Mouse (Mus musculus) midbrain, embryonic 13.5 days (tissue): ENCODE data around the gene Ffar4. TPM values are rescaled to one million over a fixed set of nuclear protein-coding genes. Genes with fewer than 3 reads are reported as not detected.

Experiments used
- ATAC-seq: fragments of 200-750 bp; cut with Nextera tagmentation; 2 replicates; pipeline ENCODE4 v1.8.0; 2017; ENCODE audit warnings: mild to moderate bottlenecking, moderate TSS enrichment, moderate library complexity
- H3K27ac ChIP-seq: fragments of 300-500 bp; sonication (generic); 2 replicates; pipeline ENCODE4 v1.5.1; 2015; ENCODE audit warnings: inconsistent platforms, mild to moderate bottlenecking, moderate library complexity
- H3K27me3 ChIP-seq: fragments of 300-500 bp; sonication (generic); 2 replicates; pipeline ENCODE4 v1.6.1; 2015; ENCODE audit warnings: mild to moderate bottlenecking, inconsistent platforms
- H3K36me3 ChIP-seq: fragments of 300-500 bp; sonication (generic); 2 replicates; pipeline ENCODE4 v1.6.1; 2015; ENCODE audit warnings: mild to moderate bottlenecking, inconsistent platforms
- H3K4me1 ChIP-seq: fragments of 300-500 bp; sonication (generic); replicated peaks from 2 replicates; pipeline ENCODE4 v1.6.1; 2015; ENCODE audit warnings: inconsistent platforms
- H3K4me2 ChIP-seq: fragments of 300-500 bp; sonication (generic); replicated peaks from 2 replicates; pipeline ENCODE4 v1.6.1; 2015; ENCODE audit warnings: moderate library complexity, mild to moderate bottlenecking, inconsistent platforms
- H3K4me3 ChIP-seq: fragments of 300-500 bp; sonication (generic); replicated peaks from 2 replicates; pipeline ENCODE4 v1.5.1; 2015; ENCODE audit warnings: mild to moderate bottlenecking, inconsistent platforms
- H3K9ac ChIP-seq: fragments of 300-500 bp; sonication (generic); replicated peaks from 2 replicates; pipeline ENCODE4 v1.6.1; 2015; ENCODE audit warnings: mild to moderate bottlenecking, inconsistent platforms
- H3K9me3 ChIP-seq: fragments of 300-500 bp; sonication (generic); 2 replicates; pipeline ENCODE4 v1.6.1; 2016; ENCODE audit warnings: mild to moderate bottlenecking, inconsistent platforms
- WGBS: fragments of 180-500 bp; shearing (Covaris S2); methylation state at CpG from one replicate; pipeline ENCODE4 v1.1.7; 2015; 5-methylcytosine and 5-hydroxymethylcytosine counted together
- polyA plus RNA-seq: library from polyadenylated mRNA; unstranded; fragments of >200 nt; fragmentation: Nextera tagmentation; extraction: Ambion mirVana; gene quantifications from 2 replicates; pipeline ENCODE4 v1.2.1, GENCODE M21; 2015

The Ffar4 gene
- polyA plus RNA-seq: not detected in 2 replicates

DNA sequence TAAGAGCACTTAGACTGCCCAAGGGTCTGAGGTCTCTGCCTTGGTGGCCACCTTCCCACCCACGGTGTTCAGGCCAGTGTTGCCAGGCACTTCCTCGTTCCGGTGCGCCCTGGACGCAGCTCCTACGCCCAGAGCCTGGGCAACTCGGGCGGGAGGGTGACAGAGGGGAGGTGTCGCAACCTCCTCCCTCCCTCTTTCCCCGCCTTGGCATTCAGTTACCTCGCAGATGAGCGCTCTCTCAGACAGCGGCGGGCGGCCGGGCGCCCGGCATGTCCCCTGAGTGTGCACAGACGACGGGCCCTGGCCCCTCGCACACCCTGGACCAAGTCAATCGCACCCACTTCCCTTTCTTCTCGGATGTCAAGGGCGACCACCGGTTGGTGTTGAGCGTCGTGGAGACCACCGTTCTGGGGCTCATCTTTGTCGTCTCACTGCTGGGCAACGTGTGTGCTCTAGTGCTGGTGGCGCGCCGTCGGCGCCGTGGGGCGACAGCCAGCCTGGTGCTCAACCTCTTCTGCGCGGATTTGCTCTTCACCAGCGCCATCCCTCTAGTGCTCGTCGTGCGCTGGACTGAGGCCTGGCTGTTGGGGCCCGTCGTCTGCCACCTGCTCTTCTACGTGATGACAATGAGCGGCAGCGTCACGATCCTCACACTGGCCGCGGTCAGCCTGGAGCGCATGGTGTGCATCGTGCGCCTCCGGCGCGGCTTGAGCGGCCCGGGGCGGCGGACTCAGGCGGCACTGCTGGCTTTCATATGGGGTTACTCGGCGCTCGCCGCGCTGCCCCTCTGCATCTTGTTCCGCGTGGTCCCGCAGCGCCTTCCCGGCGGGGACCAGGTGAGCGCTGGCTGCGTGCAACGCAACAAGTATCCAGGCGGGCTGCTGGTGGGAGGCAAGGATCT, at the start of gene Ffar4:
Gene Ffar4 (plus strand): TSS at position 214 of the 901 bp plus-strand sequence.
- peak; percentile 55; the same call in 1 of the 2 replicates for ATAC-seq
- Histone ChIP-seq H3K27ac (no peak within 1 kb of the TSS), H3K27me3 (peaks cover 42% of the 10 kb centered on the region), H3K4me1 (peaks cover 10% of the 10 kb centered on the region), H3K9ac (no peak within 1 kb of the TSS; the same call in 1 of the 2 replicates), H3K9me3 (no peaks in the 10 kb centered on the region), H3K4me2 (peak within 1 kb of the TSS; percentile 58), H3K36me3 (no peaks in the 10 kb centered on the region), H3K4me3 (peak within 1 kb of the TSS; percentile 34)
- WGBS: under 1% methylated on average over 77 of the region's 77 CpGs

- no peak for ATAC-seq
- H3K36me3 ChIP-seq: no peaks in the 10 kb centered on the region
- no peak overlapping the region for H3K4me2 ChIP-seq
- no peak overlapping the region for H3K27ac ChIP-seq
- H3K9me3 ChIP-seq: no peaks in the 10 kb centered on the region
- no peaks in the 10 kb centered on the region for H3K27me3 ChIP-seq
- no peak overlapping the region for H3K9ac ChIP-seq
- 87% methylated on average over 1 of the region's 1 CpGs for WGBS
- H3K4me1 ChIP-seq: peaks cover 7% of the 10 kb centered on the region; the same call in 1 of the 2 replicates
- no peak overlapping the region for H3K4me3 ChIP-seq
Measured at GRCm38 (mm10) chr19:38049686-38050085, 47.2 kb upstream of the Ffar4 start.

DNA sequence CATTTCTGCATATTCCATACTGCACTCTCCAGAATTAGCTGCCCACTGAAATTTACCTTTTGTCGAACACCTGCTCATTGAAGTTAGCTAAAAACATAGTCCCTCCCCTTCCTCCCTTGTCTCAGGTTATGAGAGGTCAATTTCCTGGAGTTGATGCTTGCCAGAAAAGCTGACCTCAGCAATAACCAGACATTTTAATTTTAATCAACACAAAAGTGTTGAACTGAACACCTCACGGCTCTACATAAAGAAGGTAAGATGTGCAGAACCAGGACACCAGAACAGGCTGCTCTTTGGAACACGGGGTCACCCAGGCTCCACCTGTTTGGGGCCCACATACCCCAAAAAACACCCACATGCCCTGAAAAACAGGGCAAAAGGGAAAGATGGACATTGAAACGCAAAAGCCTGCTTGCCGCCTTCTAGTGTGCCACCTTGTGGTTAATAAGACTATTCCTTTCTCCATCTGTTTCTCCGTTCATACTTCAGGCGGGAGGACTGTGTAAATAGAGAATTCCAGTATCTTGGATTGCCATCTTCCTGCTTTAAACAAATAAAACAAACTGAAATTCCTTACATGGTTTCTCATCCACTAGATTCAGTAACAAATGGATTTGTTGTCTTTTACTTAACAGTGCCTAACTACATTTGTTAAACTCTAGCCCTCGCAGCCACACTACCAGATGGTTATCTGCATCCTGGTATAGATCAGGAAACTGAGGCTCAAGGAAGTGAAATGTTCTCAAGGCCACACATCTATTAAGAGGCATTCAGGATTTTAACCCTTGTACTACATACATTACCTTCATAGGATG, 43.4 kb upstream of the Ffar4 start:
- H3K9me3 ChIP-seq: no peaks in the 10 kb centered on the region
- H3K27ac ChIP-seq: no peak overlapping the region
- no peak for ATAC-seq
- H3K27me3 ChIP-seq: no peaks in the 10 kb centered on the region
- H3K4me2 ChIP-seq: peak overlapping the region; percentile 90
- peak overlapping the region; percentile 50; the same call in 1 of the 2 replicates for H3K9ac ChIP-seq
- H3K36me3 ChIP-seq: no peaks in the 10 kb centered on the region
- peak overlapping the region; percentile 72 for H3K4me3 ChIP-seq
- 34% methylated on average over 8 of the region's 8 CpGs for WGBS
- peaks cover 26% of the 10 kb centered on the region for H3K4me1 ChIP-seq

GRCm38 (mm10) chr19:38054149-38054719, 42.6 kb upstream of the Ffar4 start:
- WGBS: under 1% methylated on average over 23 of the region's 23 CpGs
- Histone ChIP-seq H3K4me1 (peaks cover 26% of the 10 kb centered on the region), H3K4me2 (peak overlapping the region; percentile 90), H3K4me3 (peak overlapping the region; percentile 72), H3K27me3 (no peaks in the 10 kb centered on the region), H3K36me3 (no peaks in the 10 kb centered on the region), H3K9me3 (no peaks in the 10 kb centered on the region), H3K27ac (peak overlapping the region; percentile 30; the same call in 1 of the 2 replicates), H3K9ac (peak overlapping the region; percentile 50)
- ATAC-seq: peak; percentile 96

DNA sequence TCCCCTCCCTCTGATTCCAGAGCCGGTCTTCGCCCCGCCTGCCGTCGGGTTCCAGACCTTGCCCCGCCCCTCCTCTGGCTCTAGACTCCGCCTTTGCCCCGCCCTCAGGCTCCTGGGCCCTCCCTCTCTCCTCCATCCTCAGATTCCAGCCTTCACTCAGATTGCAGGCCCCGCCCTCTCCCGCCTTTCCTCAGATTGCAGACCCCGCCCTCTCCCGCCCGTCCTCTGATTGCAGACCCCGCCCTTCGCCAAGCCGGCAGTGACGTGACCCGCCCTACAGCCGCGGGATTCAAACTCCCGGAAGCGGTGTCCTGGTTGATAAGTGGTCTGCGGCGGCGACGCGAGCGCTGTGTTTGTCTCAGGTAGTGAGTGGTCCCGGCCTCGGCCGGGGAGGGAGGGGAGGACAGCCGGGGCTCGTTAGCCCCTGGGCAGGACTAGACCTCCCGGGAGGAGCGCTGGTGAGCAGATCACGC, 42.1 kb upstream of the Ffar4 start, which contains the start of gene Cep55:
Gene Cep55 (plus strand): TSS at position 292 of the 473 bp plus-strand sequence.
- no peaks in the 10 kb centered on the region for H3K9me3 ChIP-seq
- H3K9ac ChIP-seq: peak within 1 kb of the TSS; percentile 61
- peaks cover 26% of the 10 kb centered on the region for H3K4me1 ChIP-seq
- ATAC-seq: peak; percentile 95
- no peaks in the 10 kb centered on the region for H3K36me3 ChIP-seq
- no peaks in the 10 kb centered on the region for H3K27me3 ChIP-seq
- under 1% methylated on average over 35 of the region's 36 CpGs for WGBS
- peak within 1 kb of the TSS; percentile 72 for H3K4me3 ChIP-seq
- peak within 1 kb of the TSS; percentile 90 for H3K4me2 ChIP-seq
- peak within 1 kb of the TSS; percentile 30; the same call in 1 of the 2 replicates for H3K27ac ChIP-seq

DNA sequence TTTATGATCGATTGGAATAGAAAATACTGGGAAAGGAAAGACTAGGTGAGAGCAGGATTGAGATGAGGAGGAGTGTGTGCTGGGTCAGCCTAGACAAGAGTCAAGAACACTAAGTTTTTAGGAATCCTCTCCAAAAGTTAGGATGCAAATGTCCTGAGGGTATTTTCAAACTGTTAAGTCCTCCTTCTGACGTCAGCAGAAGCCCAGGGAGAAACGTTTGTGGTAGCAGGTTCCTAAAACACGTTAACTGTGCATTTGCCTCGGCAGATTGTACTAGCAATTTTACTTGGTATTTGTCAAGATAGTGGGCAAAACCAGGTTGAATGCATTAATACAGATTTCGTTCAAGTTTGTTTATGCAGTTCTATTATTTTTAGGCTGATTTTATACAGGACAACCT, 41.1 kb upstream of the Ffar4 start:
- Histone ChIP-seq H3K9ac (0 out of 2 replicates have a peak overlapping the region, but pooled peaks have one; percentile 26), H3K36me3 (peaks cover 7% of the 10 kb centered on the region; the same call in 1 of the 2 replicates), H3K27me3 (no peaks in the 10 kb centered on the region), H3K9me3 (no peaks in the 10 kb centered on the region), H3K4me2 (peak overlapping the region; percentile 90), H3K4me1 (peaks cover 26% of the 10 kb centered on the region), H3K27ac (no peak overlapping the region), H3K4me3 (peak overlapping the region; percentile 72)
- 19% methylated on average over 6 of the region's 6 CpGs for WGBS
- ATAC-seq: no peak

GRCm38 (mm10) chr19:38056276-38056675, 40.6 kb upstream of the Ffar4 start:
- H3K36me3 ChIP-seq: peaks cover 11% of the 10 kb centered on the region
- H3K9ac ChIP-seq: 0 out of 2 replicates have a peak overlapping the region, but pooled peaks have one; percentile 23
- H3K4me2 ChIP-seq: peak overlapping the region; percentile 90
- peak overlapping the region; percentile 72 for H3K4me3 ChIP-seq
- H3K9me3 ChIP-seq: no peaks in the 10 kb centered on the region
- H3K27me3 ChIP-seq: no peaks in the 10 kb centered on the region
- H3K4me1 ChIP-seq: peaks cover 26% of the 10 kb centered on the region
- 44% methylated on average over 3 of the region's 3 CpGs for WGBS
- H3K27ac ChIP-seq: no peak overlapping the region
- ATAC-seq: no peak

- WGBS: 90% methylated on average over 8 of the region's 8 CpGs
- no peaks in the 10 kb centered on the region for H3K9me3 ChIP-seq
- H3K27me3 ChIP-seq: no peaks in the 10 kb centered on the region
- peaks cover 26% of the 10 kb centered on the region for H3K4me1 ChIP-seq
- ATAC-seq: no peak
- H3K4me3 ChIP-seq: no peak overlapping the region
- H3K36me3 ChIP-seq: peaks cover 12% of the 10 kb centered on the region
- H3K4me2 ChIP-seq: no peak overlapping the region
- no peak overlapping the region for H3K9ac ChIP-seq
- H3K27ac ChIP-seq: no peak overlapping the region
Measured at GRCm38 (mm10) chr19:38056931-38057330, 39.9 kb upstream of the Ffar4 start.

GRCm38 (mm10) chr19:38063201-38063600, 33.7 kb upstream of the Ffar4 start:
- 96% methylated on average over 3 of the region's 3 CpGs for WGBS
- Histone ChIP-seq H3K4me3 (no peak overlapping the region), H3K36me3 (peaks cover 14% of the 10 kb centered on the region), H3K9ac (no peak overlapping the region), H3K27ac (no peak overlapping the region), H3K4me1 (no peaks in the 10 kb centered on the region), H3K4me2 (no peak overlapping the region), H3K9me3 (no peaks in the 10 kb centered on the region), H3K27me3 (no peaks in the 10 kb centered on the region)
- ATAC-seq: no peak

DNA sequence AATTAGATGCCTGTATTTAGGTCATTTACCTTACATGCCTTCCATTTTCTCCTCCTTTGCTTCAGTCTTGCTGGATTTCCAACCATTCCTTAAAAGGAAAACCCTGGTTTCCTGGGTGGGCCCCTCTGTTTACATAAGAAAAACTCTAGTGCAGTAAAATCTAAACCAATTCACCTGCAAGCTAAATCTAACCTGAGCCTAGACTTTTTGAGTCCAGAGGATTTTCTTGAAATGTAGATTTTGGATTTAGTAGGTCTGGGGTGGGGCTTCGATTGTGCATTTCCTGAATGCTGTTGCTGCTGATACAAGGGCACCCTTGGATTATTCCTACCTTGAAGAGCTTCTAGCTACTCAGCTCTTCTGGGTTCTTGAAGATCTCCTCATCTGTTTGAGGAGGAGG, 32.8 kb upstream of the Ffar4 start:
- H3K4me3 ChIP-seq: no peak overlapping the region
- H3K4me1 ChIP-seq: no peaks in the 10 kb centered on the region
- peaks cover 14% of the 10 kb centered on the region for H3K36me3 ChIP-seq
- H3K9ac ChIP-seq: no peak overlapping the region
- no peaks in the 10 kb centered on the region for H3K9me3 ChIP-seq
- no peak overlapping the region for H3K4me2 ChIP-seq
- no peak overlapping the region for H3K27ac ChIP-seq
- no peaks in the 10 kb centered on the region for H3K27me3 ChIP-seq
- ATAC-seq: no peak
- 100% methylated on average over 1 of the region's 1 CpGs for WGBS

GRCm38 (mm10) chr19:38073226-38073625, 23.6 kb upstream of the Ffar4 start:
- H3K4me2 ChIP-seq: no peak overlapping the region
- no peak overlapping the region for H3K9ac ChIP-seq
- H3K4me3 ChIP-seq: no peak overlapping the region
- 96% methylated on average over 5 of the region's 5 CpGs for WGBS
- no peak for ATAC-seq
- H3K4me1 ChIP-seq: no peaks in the 10 kb centered on the region
- no peaks in the 10 kb centered on the region for H3K9me3 ChIP-seq
- H3K27ac ChIP-seq: no peak overlapping the region
- H3K36me3 ChIP-seq: peaks cover 35% of the 10 kb centered on the region
- no peaks in the 10 kb centered on the region for H3K27me3 ChIP-seq
